Mouse (Mus musculus) cortical plate, adult 2 months (tissue): ENCODE measurements at regions not wholly inside any gene's neighbourhood (a gene's known extent, or its start where the extent isn't known, plus 50 kb on each side); places are given as distances from the start of the nearest gene placed in this dataset.

Experiments
- CTCF ChIP-seq: fragments of 200-500 bp; IDR thresholded peaks from 2 replicates; pipeline ENCODE4 v1.5.1; 2011; ENCODE audit warnings: mild to moderate bottlenecking, control low read depth, low read length; ENCODE audit not compliant: insufficient read depth; ENCODE audit errors: extremely low read depth
- POLR2A ChIP-seq: fragments of 200-500 bp; IDR thresholded peaks from 2 replicates; pipeline ENCODE4 v1.6.1; 2011; ENCODE audit warnings: mild to moderate bottlenecking, low read length, control low read depth; ENCODE audit not compliant: insufficient read depth; ENCODE audit errors: extremely low read depth

GRCm38 (mm10) chr8:77777597-77777996 lies 53.3 kb upstream of the Ednra start:
- TF ChIP-seq CTCF, result no peak
- TF ChIP-seq POLR2A, result no peak
